Mouse (Mus musculus): ENCODE measurements around the gene Tgds. TPM values are rescaled to one million over a fixed set of nuclear protein-coding genes. Genes with fewer than 3 reads are reported as not detected.

Gene Tgds
- polyA plus RNA-seq, 1 experiment = 5.8 TPM

- H3K4me3 ChIP-seq (replicated peaks; ENCODE audit: extremely low read depth, low read depth, low read length) = no peak overlapping the region
- DNase-seq = no peak
- no peaks in the 10 kb centered on the region for H3K4me1 ChIP-seq (ENCODE audit: control insufficient read depth, insufficient read depth, low read length)
- TF ChIP-seq CTCF (IDR thresholded peaks at IDR 0.05; ENCODE audit: insufficient read depth, low read length) (no peak), POLR2A (IDR thresholded peaks at IDR 0.05; ENCODE audit: borderline replicate concordance, extremely low read depth, low read depth, low read length) (no peak)
- 77% methylated on average over 14 of the region's 14 CpGs for WGBS
Measured at GRCm38 (mm10) chr14:118101227-118101990, 31.1 kb downstream of the Tgds start.

GRCm38 (mm10) chr14:118098265-118098664 is 34.3 kb downstream of the Tgds start:
- H3K4me3 ChIP-seq (replicated peaks; ENCODE audit: extremely low read depth, low read depth, low read length) = no peak overlapping the region
- DNase-seq = no peak
- 52% methylated on average over 2 of the region's 2 CpGs for WGBS
- H3K4me1 ChIP-seq (ENCODE audit: control insufficient read depth, insufficient read depth, low read length) = no peaks in the 10 kb centered on the region
- TF ChIP-seq POLR2A (IDR thresholded peaks at IDR 0.05; ENCODE audit: borderline replicate concordance, extremely low read depth, low read depth, low read length) = no peak
- no peak for TF ChIP-seq CTCF (IDR thresholded peaks at IDR 0.05; ENCODE audit: insufficient read depth, low read length)

GRCm38 (mm10) chr14:118089806-118090392 is 42.7 kb downstream of the Tgds start:
- TF ChIP-seq CTCF (IDR thresholded peaks at IDR 0.05; ENCODE audit: insufficient read depth, low read length) (no peak), POLR2A (IDR thresholded peaks at IDR 0.05; ENCODE audit: borderline replicate concordance, extremely low read depth, low read depth, low read length) (no peak)
- 3% methylated on average over 18 of the region's 18 CpGs for WGBS
- peaks cover 2% of the 10 kb centered on the region; the same call in 1 of the 2 replicates for H3K4me1 ChIP-seq (ENCODE audit: control insufficient read depth, insufficient read depth, low read length)
- DNase-seq = no peak
- peak overlapping the region; percentile 97 for H3K4me3 ChIP-seq (replicated peaks; ENCODE audit: extremely low read depth, low read depth, low read length)

- H3K4me1 ChIP-seq (ENCODE audit: control insufficient read depth, insufficient read depth, low read length) = peaks cover 2% of the 10 kb centered on the region; the same call in 1 of the 2 replicates
- TF ChIP-seq CTCF (IDR thresholded peaks at IDR 0.05; ENCODE audit: insufficient read depth, low read length) (no peak), POLR2A (IDR thresholded peaks at IDR 0.05; ENCODE audit: borderline replicate concordance, extremely low read depth, low read depth, low read length) (peak; percentile 43; the same call in 1 of the 2 replicates)
- H3K4me3 ChIP-seq (replicated peaks; ENCODE audit: extremely low read depth, low read depth, low read length) = peak overlapping the region; percentile 97
- DNase-seq = peak; percentile 91
- WGBS = under 1% methylated on average over 44 of the region's 44 CpGs
Measured at GRCm38 (mm10) chr14:118089215-118089805, 43.2 kb downstream of the Tgds start.

GRCm38 (mm10) chr14:118088437-118089207 is 43.9 kb downstream of the Tgds start:
- WGBS = 6% methylated on average over 22 of the region's 22 CpGs
- H3K4me3 ChIP-seq (replicated peaks; ENCODE audit: extremely low read depth, low read depth, low read length) = peak overlapping the region; percentile 97
- TF ChIP-seq CTCF (IDR thresholded peaks at IDR 0.05; ENCODE audit: insufficient read depth, low read length) = no peak
- TF ChIP-seq POLR2A (IDR thresholded peaks at IDR 0.05; ENCODE audit: borderline replicate concordance, extremely low read depth, low read depth, low read length) = no peak
- peaks cover 2% of the 10 kb centered on the region; the same call in 1 of the 2 replicates for H3K4me1 ChIP-seq (ENCODE audit: control insufficient read depth, insufficient read depth, low read length)
- DNase-seq = no peak

GRCm38 (mm10) chr14:118086271-118087035 is 46.1 kb downstream of the Tgds start:
- 51% methylated on average over 5 of the region's 5 CpGs for WGBS
- peaks cover 2% of the 10 kb centered on the region; the same call in 1 of the 2 replicates for H3K4me1 ChIP-seq (ENCODE audit: control insufficient read depth, insufficient read depth, low read length)
- H3K4me3 ChIP-seq (replicated peaks; ENCODE audit: extremely low read depth, low read depth, low read length) = no peak overlapping the region
- no peak for DNase-seq
- TF ChIP-seq POLR2A (IDR thresholded peaks at IDR 0.05; ENCODE audit: borderline replicate concordance, extremely low read depth, low read depth, low read length) (no peak), CTCF (IDR thresholded peaks at IDR 0.05; ENCODE audit: insufficient read depth, low read length) (no peak)

DNA sequence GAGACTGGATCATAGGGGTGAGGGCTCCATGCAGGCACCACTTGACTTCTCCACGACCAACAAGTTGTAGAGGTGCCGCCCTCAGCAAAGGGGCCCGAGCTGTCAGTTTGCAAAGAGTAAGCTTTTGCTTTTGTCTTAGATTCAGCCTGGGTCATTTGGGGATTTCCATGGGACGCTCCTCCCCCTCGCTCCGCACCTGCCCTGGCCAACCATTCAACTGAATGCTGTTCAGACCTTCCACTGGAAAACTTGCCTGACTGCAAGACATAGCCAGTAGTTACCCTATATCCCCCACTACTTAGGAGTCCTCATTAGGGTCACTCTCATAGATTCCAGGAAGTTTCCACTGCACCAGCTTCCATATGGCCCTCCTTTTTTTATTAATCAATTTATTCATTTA is 48.7 kb downstream of the Tgds start:
- no peak for TF ChIP-seq POLR2A (IDR thresholded peaks at IDR 0.05; ENCODE audit: borderline replicate concordance, extremely low read depth, low read depth, low read length)
- TF ChIP-seq CTCF (IDR thresholded peaks at IDR 0.05; ENCODE audit: insufficient read depth, low read length) = no peak

DNA sequence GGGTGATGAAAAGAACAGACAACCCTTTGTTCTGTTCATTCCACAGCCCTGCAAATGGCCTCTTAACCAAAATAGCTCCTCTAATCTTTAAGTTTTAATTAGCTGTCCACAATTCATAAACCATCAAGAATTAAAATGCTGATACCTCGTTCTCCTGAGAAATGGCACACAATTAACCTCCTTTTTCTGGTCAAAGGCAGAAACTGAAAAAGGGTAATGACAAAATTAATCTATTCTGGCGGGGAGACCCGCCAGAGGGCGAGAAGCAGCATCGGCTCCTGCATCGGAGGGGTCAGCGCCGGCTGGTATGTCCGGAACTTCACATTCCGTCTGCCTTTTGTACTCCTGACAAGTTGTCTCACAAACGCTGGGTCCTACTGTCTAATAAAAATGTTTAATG is 51.9 kb downstream of the Tgds start:
- no peaks in the 10 kb centered on the region for H3K4me1 ChIP-seq (ENCODE audit: control insufficient read depth, insufficient read depth, low read length)
- whole genome bisulfite sequencing = 46% methylated on average over 11 of the region's 11 CpGs
- DNase-seq = no peak
- TF ChIP-seq POLR2A (IDR thresholded peaks at IDR 0.05; ENCODE audit: borderline replicate concordance, extremely low read depth, low read depth, low read length) (no peak), CTCF (IDR thresholded peaks at IDR 0.05; ENCODE audit: insufficient read depth, low read length) (no peak)
- no peak overlapping the region for H3K4me3 ChIP-seq (replicated peaks; ENCODE audit: extremely low read depth, low read depth, low read length)

More for the DNA sequence above, 48.7 kb downstream of the Tgds start:
- no peaks in the 10 kb centered on the region for H3K4me1 ChIP-seq (ENCODE audit: control insufficient read depth, insufficient read depth, low read length)
- WGBS = 89% methylated on average over 6 of the region's 6 CpGs
- DNase-seq = no peak
- no peak overlapping the region for H3K4me3 ChIP-seq (replicated peaks; ENCODE audit: extremely low read depth, low read depth, low read length)

All from lung, adult 2 months (tissue).